Mouse (Mus musculus) right cerebral cortex, adult 18-20 months (tissue): ENCODE results near the gene 6030468B19Rik.
"Not testable (repeated sequence)": the region's sequence is repeated elsewhere in the genome, so short reads cannot be mapped to it uniquely, and the experiment has no call there.

Source experiments
- DNase-seq: peaks from one replicate; pipeline ENCODE4 v3.0.0; 2022; ENCODE audit warnings: mixed read lengths

The 6030468B19Rik gene

GRCm38 (mm10) chr11:117830401-117830800 lies 32.9 kb downstream of the 6030468B19Rik start:
- DNase-seq, result no peak

- peak; percentile 76 for DNase-seq
Observed at GRCm38 (mm10) chr11:117832086-117832969, 34.9 kb downstream of the 6030468B19Rik start.

GRCm38 (mm10) chr11:117833509-117833908 lies 36.0 kb downstream of the 6030468B19Rik start:
- DNase-seq, result not testable (repeated sequence)

- DNase-seq, result no peak
Observed at GRCm38 (mm10) chr11:117834086-117834485, 36.6 kb downstream of the 6030468B19Rik start.

GRCm38 (mm10) chr11:117836306-117836705 lies 38.8 kb downstream of the 6030468B19Rik start:
- peak; percentile 77 for DNase-seq

- no peak for DNase-seq
Observed at GRCm38 (mm10) chr11:117838572-117838971, 41.1 kb downstream of the 6030468B19Rik start.

GRCm38 (mm10) chr11:117839021-117839420 lies 41.6 kb downstream of the 6030468B19Rik start:
- DNase-seq, result no peak

GRCm38 (mm10) chr11:117840910-117841309 lies 43.5 kb downstream of the 6030468B19Rik start:
- DNase-seq, result no peak

GRCm38 (mm10) chr11:117843434-117843833 lies 46.0 kb downstream of the 6030468B19Rik start:
- no peak for DNase-seq

GRCm38 (mm10) chr11:117844997-117845396 lies 47.5 kb downstream of the 6030468B19Rik start:
- no peak for DNase-seq

GRCm38 (mm10) chr11:117845651-117846050 lies 48.2 kb downstream of the 6030468B19Rik start:
- no peak for DNase-seq

- no peak for DNase-seq
Observed at GRCm38 (mm10) chr11:117846640-117847039, 49.2 kb downstream of the 6030468B19Rik start.

- no peak for DNase-seq
Observed at GRCm38 (mm10) chr11:117847593-117848215, 50.2 kb downstream of the 6030468B19Rik start.

- DNase-seq, result no peak
Observed at GRCm38 (mm10) chr11:117848271-117848984, 51.0 kb downstream of the 6030468B19Rik start.

- DNase-seq, result peak; percentile 96
Observed at GRCm38 (mm10) chr11:117848985-117849671, 51.7 kb downstream of the 6030468B19Rik start, which contains the start of gene Birc5. Gene Birc5 (plus strand): TSS chr11:117849251.

GRCm38 (mm10) chr11:117852875-117853274 lies 55.4 kb downstream of the 6030468B19Rik start:
- no peak for DNase-seq

GRCm38 (mm10) chr11:117854241-117854640 lies 56.8 kb downstream of the 6030468B19Rik start:
- DNase-seq, result no peak

GRCm38 (mm10) chr11:117855360-117855759 lies 57.9 kb downstream of the 6030468B19Rik start:
- no peak for DNase-seq

- DNase-seq, result no peak
Observed at GRCm38 (mm10) chr11:117855975-117856374, 58.5 kb downstream of the 6030468B19Rik start.
